Mouse (Mus musculus): ENCODE results near the gene Ptpn23. TPM values are rescaled to one million over a fixed set of nuclear protein-coding genes. Genes with fewer than 3 reads are reported as not detected.

Gene Ptpn23
- polyA plus RNA-seq, 1 experiment from 2014 or later, result 18.5 TPM

- Histone ChIP-seq H3K27ac (ENCODE audit: low read length) (no peak overlapping the region), H3K36me3 (ENCODE audit: control insufficient read depth, insufficient read depth, low read length) (peaks cover 37% of the 10 kb centered on the region), H3K27me3 (ENCODE audit: control insufficient read depth, insufficient read depth, low read depth, low read length) (no peaks in the 10 kb centered on the region), H3K4me1 (ENCODE audit: control insufficient read depth, insufficient read depth, low read length) (no peaks in the 10 kb centered on the region), H3K4me2 (ENCODE audit: low read length) (no peak overlapping the region), H3K4me3 (ENCODE audit: low read depth, low read length) (no peak overlapping the region), H3K9ac (ENCODE audit: low read depth, low read length) (no peak overlapping the region), H3K9me3 (replicated peaks; ENCODE audit: control insufficient read depth, low read length, poor library complexity, severe bottlenecking) (no peaks in the 10 kb centered on the region)
- ATAC-seq, result no peak
- WGBS, result 95% methylated on average over 13 of the region's 13 CpGs
Measured at GRCm38 (mm10) chr9:110373871-110374270, 34.1 kb downstream of the Ptpn23 start.

- H3K4me3 ChIP-seq (ENCODE audit: low read depth, low read length), result no peak overlapping the region
- no peaks in the 10 kb centered on the region for H3K4me1 ChIP-seq (ENCODE audit: control insufficient read depth, insufficient read depth, low read length)
- H3K4me2 ChIP-seq (ENCODE audit: low read length), result no peak overlapping the region
- H3K36me3 ChIP-seq (ENCODE audit: control insufficient read depth, insufficient read depth, low read length), result peaks cover 35% of the 10 kb centered on the region
- H3K9me3 ChIP-seq (replicated peaks; ENCODE audit: control insufficient read depth, low read length, poor library complexity, severe bottlenecking), result no peaks in the 10 kb centered on the region
- WGBS, result 95% methylated on average over 3 of the region's 3 CpGs
- no peaks in the 10 kb centered on the region for H3K27me3 ChIP-seq (ENCODE audit: control insufficient read depth, insufficient read depth, low read depth, low read length)
- no peak overlapping the region for H3K27ac ChIP-seq (ENCODE audit: low read length)
- ATAC-seq, result no peak
- no peak overlapping the region for H3K9ac ChIP-seq (ENCODE audit: low read depth, low read length)
Measured at GRCm38 (mm10) chr9:110369860-110370259, 38.2 kb downstream of the Ptpn23 start.

GRCm38 (mm10) chr9:110366746-110367145, 41.3 kb downstream of the Ptpn23 start:
- Histone ChIP-seq H3K27me3 (ENCODE audit: control insufficient read depth, insufficient read depth, low read depth, low read length) (no peaks in the 10 kb centered on the region), H3K36me3 (ENCODE audit: control insufficient read depth, insufficient read depth, low read length) (peaks cover 32% of the 10 kb centered on the region)
- WGBS, result 89% methylated on average over 5 of the region's 5 CpGs

GRCm38 (mm10) chr9:110362337-110362736, 45.7 kb downstream of the Ptpn23 start:
- Histone ChIP-seq H3K36me3 (ENCODE audit: control insufficient read depth, insufficient read depth, low read length) (peaks cover 27% of the 10 kb centered on the region; the same call in 1 of the 2 replicates), H3K9me3 (replicated peaks; ENCODE audit: control insufficient read depth, low read length, poor library complexity, severe bottlenecking) (no peaks in the 10 kb centered on the region), H3K27ac (ENCODE audit: low read length) (no peak overlapping the region), H3K4me3 (ENCODE audit: low read depth, low read length) (no peak overlapping the region), H3K9ac (ENCODE audit: low read depth, low read length) (no peak overlapping the region), H3K4me1 (ENCODE audit: control insufficient read depth, insufficient read depth, low read length) (no peaks in the 10 kb centered on the region), H3K4me2 (ENCODE audit: low read length) (no peak overlapping the region), H3K27me3 (ENCODE audit: control insufficient read depth, insufficient read depth, low read depth, low read length) (no peaks in the 10 kb centered on the region)
- ATAC-seq, result no peak
- WGBS, result 89% methylated on average over 10 of the region's 10 CpGs

More at GRCm38 (mm10) chr9:110366746-110367145, 41.3 kb downstream of the Ptpn23 start:
- H3K27ac ChIP-seq (ENCODE audit: low read length), result 0 out of 2 replicates have a peak overlapping the region, but pooled peaks have one; percentile 7
- ATAC-seq, result no peak
- no peak overlapping the region for H3K9ac ChIP-seq (ENCODE audit: low read depth, low read length)
- no peaks in the 10 kb centered on the region for H3K4me1 ChIP-seq (ENCODE audit: control insufficient read depth, insufficient read depth, low read length)
- no peak overlapping the region for H3K4me2 ChIP-seq (ENCODE audit: low read length)
- H3K4me3 ChIP-seq (ENCODE audit: low read depth, low read length), result no peak overlapping the region
- no peaks in the 10 kb centered on the region for H3K9me3 ChIP-seq (replicated peaks; ENCODE audit: control insufficient read depth, low read length, poor library complexity, severe bottlenecking)

GRCm38 (mm10) chr9:110361299-110361698, 46.7 kb downstream of the Ptpn23 start:
- Histone ChIP-seq H3K4me3 (ENCODE audit: low read depth, low read length) (no peak overlapping the region), H3K4me2 (ENCODE audit: low read length) (no peak overlapping the region), H3K9ac (ENCODE audit: low read depth, low read length) (no peak overlapping the region), H3K27ac (ENCODE audit: low read length) (no peak overlapping the region), H3K27me3 (ENCODE audit: control insufficient read depth, insufficient read depth, low read depth, low read length) (no peaks in the 10 kb centered on the region), H3K36me3 (ENCODE audit: control insufficient read depth, insufficient read depth, low read length) (peaks cover 27% of the 10 kb centered on the region; the same call in 1 of the 2 replicates), H3K9me3 (replicated peaks; ENCODE audit: control insufficient read depth, low read length, poor library complexity, severe bottlenecking) (no peaks in the 10 kb centered on the region), H3K4me1 (ENCODE audit: control insufficient read depth, insufficient read depth, low read length) (no peaks in the 10 kb centered on the region)
- 84% methylated on average over 12 of the region's 12 CpGs for WGBS
- no peak for ATAC-seq

- no peaks in the 10 kb centered on the region for H3K4me1 ChIP-seq (ENCODE audit: control insufficient read depth, insufficient read depth, low read length)
- no peak overlapping the region for H3K9ac ChIP-seq (ENCODE audit: low read depth, low read length)
- no peak overlapping the region for H3K27ac ChIP-seq (ENCODE audit: low read length)
- WGBS, result 95% methylated on average over 2 of the region's 2 CpGs
- no peaks in the 10 kb centered on the region for H3K27me3 ChIP-seq (ENCODE audit: control insufficient read depth, insufficient read depth, low read depth, low read length)
- H3K4me2 ChIP-seq (ENCODE audit: low read length), result no peak overlapping the region
- H3K4me3 ChIP-seq (ENCODE audit: low read depth, low read length), result no peak overlapping the region
- peaks cover 14% of the 10 kb centered on the region; the same call in 1 of the 2 replicates for H3K36me3 ChIP-seq (ENCODE audit: control insufficient read depth, insufficient read depth, low read length)
- ATAC-seq, result no peak
- no peaks in the 10 kb centered on the region for H3K9me3 ChIP-seq (replicated peaks; ENCODE audit: control insufficient read depth, low read length, poor library complexity, severe bottlenecking)
Measured at GRCm38 (mm10) chr9:110358341-110358740, 49.7 kb downstream of the Ptpn23 start.

- WGBS, result 92% methylated on average over 8 of the region's 8 CpGs
Measured at GRCm38 (mm10) chr9:110351932-110352632, 55.9 kb downstream of the Ptpn23 start.

GRCm38 (mm10) chr9:110351350-110351749, 56.7 kb downstream of the Ptpn23 start:
- H3K9ac ChIP-seq (ENCODE audit: low read depth, low read length), result no peak overlapping the region
- no peak for ATAC-seq
- H3K27me3 ChIP-seq (ENCODE audit: control insufficient read depth, insufficient read depth, low read depth, low read length), result no peaks in the 10 kb centered on the region
- no peak overlapping the region for H3K4me3 ChIP-seq (ENCODE audit: low read depth, low read length)
- no peaks in the 10 kb centered on the region for H3K4me1 ChIP-seq (ENCODE audit: control insufficient read depth, insufficient read depth, low read length)
- no peak overlapping the region for H3K27ac ChIP-seq (ENCODE audit: low read length)
- H3K9me3 ChIP-seq (replicated peaks; ENCODE audit: control insufficient read depth, low read length, poor library complexity, severe bottlenecking), result no peaks in the 10 kb centered on the region
- H3K36me3 ChIP-seq (ENCODE audit: control insufficient read depth, insufficient read depth, low read length), result peaks cover 5% of the 10 kb centered on the region; the same call in 1 of the 2 replicates
- H3K4me2 ChIP-seq (ENCODE audit: low read length), result no peak overlapping the region
- 87% methylated on average over 2 of the region's 2 CpGs for whole genome bisulfite sequencing

More at GRCm38 (mm10) chr9:110351932-110352632, 55.9 kb downstream of the Ptpn23 start:
- H3K9me3 ChIP-seq (replicated peaks; ENCODE audit: control insufficient read depth, low read length, poor library complexity, severe bottlenecking), result no peaks in the 10 kb centered on the region
- no peak for ATAC-seq
- no peak overlapping the region for H3K27ac ChIP-seq (ENCODE audit: low read length)
- H3K4me3 ChIP-seq (ENCODE audit: low read depth, low read length), result no peak overlapping the region
- no peak overlapping the region for H3K4me2 ChIP-seq (ENCODE audit: low read length)
- H3K27me3 ChIP-seq (ENCODE audit: control insufficient read depth, insufficient read depth, low read depth, low read length), result no peaks in the 10 kb centered on the region
- no peak overlapping the region for H3K9ac ChIP-seq (ENCODE audit: low read depth, low read length)
- H3K4me1 ChIP-seq (ENCODE audit: control insufficient read depth, insufficient read depth, low read length), result no peaks in the 10 kb centered on the region
- H3K36me3 ChIP-seq (ENCODE audit: control insufficient read depth, insufficient read depth, low read length), result peaks cover 5% of the 10 kb centered on the region; the same call in 1 of the 2 replicates

GRCm38 (mm10) chr9:110350612-110351011, 57.4 kb downstream of the Ptpn23 start:
- Histone ChIP-seq H3K36me3 (ENCODE audit: control insufficient read depth, insufficient read depth, low read length) (0 out of 2 replicates have a peak, but pooled peaks cover 2% of the 10 kb centered on the region), H3K9ac (ENCODE audit: low read depth, low read length) (no peak overlapping the region), H3K4me2 (ENCODE audit: low read length) (no peak overlapping the region), H3K27me3 (ENCODE audit: control insufficient read depth, insufficient read depth, low read depth, low read length) (no peaks in the 10 kb centered on the region), H3K9me3 (replicated peaks; ENCODE audit: control insufficient read depth, low read length, poor library complexity, severe bottlenecking) (no peaks in the 10 kb centered on the region), H3K27ac (ENCODE audit: low read length) (no peak overlapping the region), H3K4me3 (ENCODE audit: low read depth, low read length) (no peak overlapping the region), H3K4me1 (ENCODE audit: control insufficient read depth, insufficient read depth, low read length) (no peaks in the 10 kb centered on the region)
- ATAC-seq, result no peak
- 90% methylated on average over 5 of the region's 5 CpGs for WGBS

All from midbrain, embryonic 16.5 days (tissue).